Mouse (Mus musculus): ENCODE results near the gene Tmem200a. TPM values are rescaled to one million over a fixed set of nuclear protein-coding genes. Genes with fewer than 3 reads are reported as not detected.

Tmem200a gene
- total and polyA plus RNA-seq, 3 experiments: 0.33 TPM; not detected in 2

GRCm38 (mm10) chr10:25884512-25884911 is 194.3 kb downstream of the Tmem200a start:
- H3K36me3 ChIP-seq (replicated peaks): no peaks in the 10 kb centered on the region
- no peak for ATAC-seq (ENCODE audit: extremely low read depth, insufficient number of reproducible peaks, low FRiP score, poor library complexity, severe bottlenecking)
- no peak overlapping the region for H3K4me3 ChIP-seq (ENCODE audit: low read depth, low read length)
- no peak for DNase-seq (ENCODE audit: low spot score)
- peaks cover 18% of the 10 kb centered on the region for H3K9me3 ChIP-seq (replicated peaks)
- H3K27me3 ChIP-seq (ENCODE audit: insufficient read depth, low read length): no peaks in the 10 kb centered on the region
- TF ChIP-seq CTCF (IDR thresholded peaks at IDR 0.05; ENCODE audit: low read depth, low read length): no peak
- TF ChIP-seq TAL1 (conservative IDR thresholded peaks at IDR 0.05; ENCODE audit: low read depth, low read length): no peak
- no peak for TF ChIP-seq GATA2 (IDR thresholded peaks at IDR 0.05; ENCODE audit: borderline replicate concordance, low read depth, low read length)
- TF ChIP-seq GATA1 (IDR thresholded peaks at IDR 0.05; ENCODE audit: borderline replicate concordance, low read length): no peak
- TF ChIP-seq POLR2AphosphoS5 (IDR thresholded peaks at IDR 0.05; ENCODE audit: insufficient replicate concordance, low read depth, low read length): no peak
- H3K4me1 ChIP-seq (ENCODE audit: insufficient read depth, low read depth, low read length): no peaks in the 10 kb centered on the region

- DNase-seq (ENCODE audit: low spot score): no peak
- no peaks in the 10 kb centered on the region for H3K27me3 ChIP-seq (ENCODE audit: insufficient read depth, low read length)
- no peak overlapping the region for H3K4me3 ChIP-seq (ENCODE audit: low read depth, low read length)
- TF ChIP-seq TAL1 (conservative IDR thresholded peaks at IDR 0.05; ENCODE audit: low read depth, low read length): no peak
- H3K36me3 ChIP-seq (replicated peaks): no peaks in the 10 kb centered on the region
- no peak for ATAC-seq (ENCODE audit: extremely low read depth, insufficient number of reproducible peaks, low FRiP score, poor library complexity, severe bottlenecking)
- H3K9me3 ChIP-seq (replicated peaks): peaks cover 11% of the 10 kb centered on the region; the same call in 1 of the 2 replicates
- no peaks in the 10 kb centered on the region for H3K4me1 ChIP-seq (ENCODE audit: insufficient read depth, low read depth, low read length)
Measured at GRCm38 (mm10) chr10:25877731-25878130, 201.1 kb downstream of the Tmem200a start.

DNA sequence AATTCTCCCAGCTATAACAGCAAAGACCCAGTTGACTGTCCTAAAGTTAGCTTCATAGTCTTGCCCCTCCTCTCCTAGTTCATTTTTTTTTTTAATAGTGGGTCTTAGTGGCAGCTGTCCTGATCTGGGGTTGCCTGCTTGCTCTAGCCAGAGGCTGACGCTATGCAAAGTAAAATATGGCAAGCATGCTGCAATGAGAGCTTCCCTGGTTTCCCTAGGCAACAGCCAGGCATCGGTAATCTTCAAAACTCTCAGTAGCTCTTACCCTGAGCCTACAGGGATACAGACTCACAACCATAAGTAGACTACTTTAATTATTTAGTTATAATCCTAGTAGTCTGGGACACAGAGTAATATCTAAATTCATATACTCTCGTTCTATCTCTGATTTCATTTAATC is 202.0 kb downstream of the Tmem200a start:
- Histone ChIP-seq H3K36me3 (replicated peaks) (no peaks in the 10 kb centered on the region), H3K4me3 (ENCODE audit: low read depth, low read length) (no peak overlapping the region), H3K27me3 (ENCODE audit: insufficient read depth, low read length) (no peaks in the 10 kb centered on the region), H3K9me3 (replicated peaks) (peaks cover 7% of the 10 kb centered on the region; the same call in 1 of the 2 replicates), H3K4me1 (ENCODE audit: insufficient read depth, low read depth, low read length) (no peaks in the 10 kb centered on the region)
- ATAC-seq (ENCODE audit: extremely low read depth, insufficient number of reproducible peaks, low FRiP score, poor library complexity, severe bottlenecking) (no peak), DNase-seq (ENCODE audit: low spot score) (no peak)
- TF ChIP-seq POLR2AphosphoS5 (IDR thresholded peaks at IDR 0.05; ENCODE audit: insufficient replicate concordance, low read depth, low read length) (no peak), GATA1 (IDR thresholded peaks at IDR 0.05; ENCODE audit: borderline replicate concordance, low read length) (no peak), CTCF (IDR thresholded peaks at IDR 0.05; ENCODE audit: low read depth, low read length) (no peak), TAL1 (conservative IDR thresholded peaks at IDR 0.05; ENCODE audit: low read depth, low read length) (no peak), GATA2 (IDR thresholded peaks at IDR 0.05; ENCODE audit: borderline replicate concordance, low read depth, low read length) (no peak)

- Histone ChIP-seq H3K27me3 (ENCODE audit: insufficient read depth, low read length) (no peaks in the 10 kb centered on the region), H3K9me3 (replicated peaks) (peaks cover 2% of the 10 kb centered on the region; the same call in 1 of the 2 replicates), H3K36me3 (replicated peaks) (no peaks in the 10 kb centered on the region), H3K4me3 (ENCODE audit: low read depth, low read length) (no peak overlapping the region), H3K4me1 (ENCODE audit: insufficient read depth, low read depth, low read length) (no peaks in the 10 kb centered on the region)
- TF ChIP-seq GATA1 (IDR thresholded peaks at IDR 0.05; ENCODE audit: borderline replicate concordance, low read length) (no peak), CTCF (IDR thresholded peaks at IDR 0.05; ENCODE audit: low read depth, low read length) (no peak), TAL1 (conservative IDR thresholded peaks at IDR 0.05; ENCODE audit: low read depth, low read length) (no peak), POLR2AphosphoS5 (IDR thresholded peaks at IDR 0.05; ENCODE audit: insufficient replicate concordance, low read depth, low read length) (no peak)
- ATAC-seq (ENCODE audit: extremely low read depth, insufficient number of reproducible peaks, low FRiP score, poor library complexity, severe bottlenecking) (no peak), DNase-seq (ENCODE audit: low spot score) (no peak)
Measured at GRCm38 (mm10) chr10:25868739-25869138, 210.1 kb downstream of the Tmem200a start.

Other genes starting within 250 kb of the Tmem200a start
- gene Gm9767, start 797 bp downstream of the Tmem200a start, total RNA-seq (2014; fragmentation: Nextera tagmentation): not detected in 2 replicates
- not detected in 2 replicates for gene Gm9767, start 797 bp downstream of the Tmem200a start, total RNA-seq (2017)
- not detected in 2 replicates for gene Gm9767, start 797 bp downstream of the Tmem200a start, polyA plus RNA-seq (2012)
- not detected in 2 replicates for gene Samd3, start 150.7 kb upstream of the Tmem200a start, total RNA-seq (2014; fragmentation: Nextera tagmentation)
- not detected in 2 replicates for gene Samd3, start 150.7 kb upstream of the Tmem200a start, total RNA-seq (2017)
- gene Samd3, start 150.7 kb upstream of the Tmem200a start, polyA plus RNA-seq (2012): not detected in 2 replicates